Mouse (Mus musculus): ENCODE data around the gene Nedd1.

DNA sequence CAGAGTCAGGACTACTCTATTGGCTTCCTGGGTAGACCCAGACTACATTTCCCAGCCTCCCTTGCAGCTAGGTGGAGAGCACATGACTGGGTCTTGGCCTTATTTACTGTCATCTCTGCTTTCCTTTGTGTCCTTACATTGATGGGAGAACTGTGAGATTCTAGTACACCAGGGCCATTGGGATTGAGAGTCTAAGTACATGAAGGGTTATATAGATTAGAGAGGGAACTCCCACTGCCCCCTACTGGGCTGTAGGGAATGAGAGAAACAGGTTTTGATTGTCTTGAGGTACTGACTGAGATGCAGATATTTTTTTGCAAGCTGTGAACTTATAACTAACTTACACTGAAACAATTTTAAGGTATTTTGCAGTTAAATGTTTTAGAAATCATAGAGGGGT is 81.2 kb downstream of the Nedd1 start:
- TF ChIP-seq POLR2A (IDR thresholded peaks at IDR 0.05; ENCODE audit: insufficient read depth, low read length) (no peak), EP300 (IDR thresholded peaks at IDR 0.05; ENCODE audit: insufficient read depth, low read depth, low read length) (no peak), CTCF (IDR thresholded peaks at IDR 0.05; ENCODE audit: low read depth, low read length) (no peak)

Data from ES-Bruce4 (cell line).